Mouse (Mus musculus) frontal cortex, adult 2 months (tissue): ENCODE results near the gene Calca. TPM values are rescaled to one million over a fixed set of nuclear protein-coding genes. Genes with fewer than 3 reads are reported as not detected.
"Not testable (repeated sequence)": the region's sequence is repeated elsewhere in the genome, so short reads cannot be mapped to it uniquely, and the experiment has no call there.

ENCODE experiments used
- DNase-seq, 2 experiments: peaks; one replicate each; pipeline ENCODE4 v3.0.0; 2022; ENCODE audit warnings: low spot score in 1 of 2; ENCODE audit errors: extremely low spot score in 1 of 2
- polyA plus RNA-seq: library from polyadenylated mRNA; depleted of rRNA; stranded (reverse); fragments of >200 nt; gene quantifications from 2 replicates; pipeline ENCODE4 v1.2.3, GENCODE M21; 2012; rRNA removed

Calca gene
- 2.8 and 3.0 TPM in 2 replicates for polyA plus RNA-seq

GRCm38 (mm10) chr7:114636102-114636501 is at the start of gene Calca:
Gene Calca, minus strand, starts transcription at chr7:114636357.
- no peak for DNase-seq

GRCm38 (mm10) chr7:114672697-114673096 is 36.5 kb upstream of the Calca start:
- peak in 1 of 2 experiments; percentile 44 for DNase-seq

- DNase-seq: no peak
These were observed 35.2 kb upstream of the Calca start for GRCm38 (mm10) chr7:114671405-114671804.

GRCm38 (mm10) chr7:114649730-114650129 is 13.6 kb upstream of the Calca start:
- no peak for DNase-seq

GRCm38 (mm10) chr7:114648791-114649190 is 12.6 kb upstream of the Calca start:
- DNase-seq: no peak

- DNase-seq: peak in 1 of 2 experiments; percentile 54
These were observed 522 bp downstream of the Calca start for GRCm38 (mm10) chr7:114635569-114636101.

GRCm38 (mm10) chr7:114634386-114634785 is 1.8 kb downstream of the Calca start:
- no peak for DNase-seq

- no peak for DNase-seq
These were observed 10.2 kb downstream of the Calca start for GRCm38 (mm10) chr7:114625966-114626365.

GRCm38 (mm10) chr7:114616759-114617158 is 19.4 kb downstream of the Calca start:
- DNase-seq: no peak

- DNase-seq: not testable (repeated sequence)
These were observed 41.8 kb downstream of the Calca start for GRCm38 (mm10) chr7:114594391-114594790.

GRCm38 (mm10) chr7:114582441-114582840 is 53.7 kb downstream of the Calca start:
- DNase-seq: no peak

Other genes starting within 250 kb of the Calca start
- 6.8 and 8.1 TPM in 2 replicates for gene Pde3b, start 221.1 kb downstream of the Calca start, polyA plus RNA-seq
- gene Cyp2r1, start 73.4 kb downstream of the Calca start, polyA plus RNA-seq: 0.46 and 0.69 TPM in 2 replicates
- 0.21 and 0.24 TPM in 2 replicates for gene Calcb, start 82.3 kb upstream of the Calca start, polyA plus RNA-seq
- gene Insc, start 107.3 kb upstream of the Calca start, polyA plus RNA-seq: 5.4 and 5.8 TPM in 2 replicates